ENCODE assay signal across 23 mouse cellular contexts in genomic region chr1:176724771-176725170, GRCm38 (mm10).
A peak's percentile ranks its signal among the peaks of the same experiment; 100 is the strongest.
DNase-seq lines count a peak whose midpoint lies in the region; ATAC-seq and TF ChIP-seq lines count a peak whose summit lies in the region.
"Had no signal": no experiment of that assay in that cellular context is flagged by ENCODE, and none has a peak within 500 bp of the region (broad histone marks: within the 10 kb centered on the region; RNA-seq: fewer than 3 reads in every experiment).

No protein-coding gene starts in this region.

- in situ Hi-C loops in Patski (cut with MboI; ENCODE audit: low pct_unique_long_range_greater_than_20kb), result loop anchor here (5.0 kb wide), 1 partner anchor 138 kb away; no protein-coding TSS in a partner anchor

- H3K4me3 ChIP-seq in intestine, embryonic 16.5 days (ENCODE audit: low read length), result no peak overlapping the region
- H3K4me3 ChIP-seq in hindbrain, embryonic 11.5 days (ENCODE audit: low read depth, low read length), result no peak overlapping the region
- H3K4me3 ChIP-seq: embryonic facial prominence, embryonic 12.5 days; embryonic facial prominence, embryonic 15.5 days; gastrocnemius, adult 2 months; heart, embryonic 10.5 days; hindbrain, embryonic 13.5 days; intestine, embryonic 15.5 days had no signal

- H3K27ac ChIP-seq in intestine, embryonic 16.5 days (ENCODE audit: low read length), result no peak overlapping the region
- H3K27ac ChIP-seq in hindbrain, embryonic 11.5 days (ENCODE audit: low read depth, low read length), result no peak overlapping the region
- H3K27ac ChIP-seq: embryonic facial prominence, embryonic 12.5 days; embryonic facial prominence, embryonic 15.5 days; gastrocnemius, adult 2 months; heart, embryonic 10.5 days; hindbrain, embryonic 13.5 days; intestine, embryonic 15.5 days had no signal

- ATAC-seq in Patski, result peak; percentile 13
- ATAC-seq in intestine, embryonic 16.5 days, result no peak
- no peak for ATAC-seq in hindbrain, embryonic 11.5 days (ENCODE audit: low FRiP score)
- ATAC-seq: CD4-positive, CD25-positive, alpha-beta regulatory T cell, adult 4 months; forebrain, embryonic 14.5 days; forebrain, postnatal 0 days; hindbrain, embryonic 16.5 days; intestine, embryonic 15.5 days had no signal

- H3K27me3 ChIP-seq in Patski, result no peaks in the 10 kb centered on the region
- H3K27me3 ChIP-seq in intestine, embryonic 16.5 days (replicated peaks; ENCODE audit: control insufficient read depth, insufficient read depth, low read length), result no peaks in the 10 kb centered on the region
- no peaks in the 10 kb centered on the region for H3K27me3 ChIP-seq in hindbrain, embryonic 11.5 days (ENCODE audit: control insufficient read depth, insufficient read depth, low read length)
- H3K27me3 ChIP-seq: embryonic facial prominence, embryonic 12.5 days; embryonic facial prominence, embryonic 15.5 days; hindbrain, embryonic 13.5 days; intestine, embryonic 15.5 days had no signal

- DNase-seq in 3T3-L1 (ENCODE audit: low read depth, low spot score) (peak; percentile 27), ES-CJ7 (ENCODE audit: low read depth, low spot score) (peak; percentile 61), Patski (ENCODE audit: low read depth, low spot score) (no peak), ZHBTc4 (ENCODE audit: low read depth, low spot score) (peak; percentile 76)
- DNase-seq in adrenal gland, postnatal 4 days (ENCODE audit: low spot score in 2 of 2), result no peak
- DNase-seq in hindbrain, embryonic 11.5 days (ENCODE audit: low spot score), result no peak
- DNase-seq: cerebellum, adult 11 months; cerebellum, adult 2 months; cerebellum, adult 9-11 months; cerebellum, postnatal 25 days; forebrain, postnatal 0 days; gastrocnemius, postnatal 14 days; kidney, adult 18-20 months had no signal

- no peaks in the 10 kb centered on the region for H3K4me1 ChIP-seq in intestine, embryonic 16.5 days (ENCODE audit: control insufficient read depth, insufficient read depth, low read length)
- H3K4me1 ChIP-seq in hindbrain, embryonic 11.5 days (replicated peaks; ENCODE audit: control insufficient read depth, insufficient read depth, low read length), result no peaks in the 10 kb centered on the region
- H3K4me1 ChIP-seq: embryonic facial prominence, embryonic 12.5 days; embryonic facial prominence, embryonic 15.5 days; heart, embryonic 10.5 days; hindbrain, embryonic 13.5 days; intestine, embryonic 15.5 days had no signal

- no peak overlapping the region for H3K4me2 ChIP-seq in intestine, embryonic 16.5 days (ENCODE audit: low read depth, low read length)
- H3K4me2 ChIP-seq in hindbrain, embryonic 11.5 days (replicated peaks; ENCODE audit: low read depth, low read length), result no peak overlapping the region
- H3K4me2 ChIP-seq: embryonic facial prominence, embryonic 12.5 days; embryonic facial prominence, embryonic 15.5 days; hindbrain, embryonic 13.5 days; intestine, embryonic 15.5 days had no signal

- POLR2A ChIA-PET in Patski (lab: Charles Lee), result no interaction called here

- TF ChIP-seq CTCF in Patski (IDR thresholded peaks at IDR 0.05), result no peak

- 85% methylated on average over 20 of the region's 20 CpGs for WGBS in intestine, embryonic 16.5 days
- WGBS in hindbrain, embryonic 11.5 days, result 97% methylated on average over 20 of the region's 20 CpGs

- no peaks in the 10 kb centered on the region for H3K9me3 ChIP-seq in intestine, embryonic 16.5 days (ENCODE audit: control insufficient read depth, low read length)
- H3K9me3 ChIP-seq in hindbrain, embryonic 11.5 days (ENCODE audit: control insufficient read depth, low read length), result no peaks in the 10 kb centered on the region
- H3K9me3 ChIP-seq: embryonic facial prominence, embryonic 12.5 days; embryonic facial prominence, embryonic 15.5 days; heart, embryonic 10.5 days; hindbrain, embryonic 13.5 days; intestine, embryonic 15.5 days had no signal

- no peak overlapping the region for H3K9ac ChIP-seq in intestine, embryonic 16.5 days (ENCODE audit: low read depth, low read length)
- no peak overlapping the region for H3K9ac ChIP-seq in hindbrain, embryonic 11.5 days (ENCODE audit: low read depth, low read length)
- H3K9ac ChIP-seq: embryonic facial prominence, embryonic 12.5 days; embryonic facial prominence, embryonic 15.5 days; forebrain, postnatal 0 days; hindbrain, embryonic 13.5 days; intestine, embryonic 15.5 days had no signal

- CTCF ChIA-PET in Patski (lab: Charles Lee), result no interaction called here

- H3K36me3 ChIP-seq in intestine, embryonic 16.5 days (ENCODE audit: control insufficient read depth, insufficient read depth, low read length), result no peaks in the 10 kb centered on the region
- H3K36me3 ChIP-seq in hindbrain, embryonic 11.5 days (ENCODE audit: control insufficient read depth, insufficient read depth, low read length), result no peaks in the 10 kb centered on the region
- H3K36me3 ChIP-seq: embryonic facial prominence, embryonic 12.5 days; embryonic facial prominence, embryonic 15.5 days; heart, embryonic 10.5 days; intestine, embryonic 15.5 days had no signal

Comparison
In these comparisons a context has a peak if more than half of its experiments do, and no peak if none do; other contexts are left out.
1. DNase-seq: peak in 3T3-L1 (single experiment), ES-CJ7 (single experiment) and ZHBTc4 (single experiment); none in Patski (single experiment), adrenal gland, postnatal 4 days (0 of 2) and hindbrain, embryonic 11.5 days (single experiment).